Mouse (Mus musculus) lung, postnatal 36 days (tissue): Measurements from ENCODE around the gene Cux2.
A peak's percentile ranks its signal among the peaks of the same experiment; 100 is the strongest.
"Not testable (repeated sequence)": the region's sequence is repeated elsewhere in the genome, so short reads cannot be mapped to it uniquely, and the experiment has no call there.

ENCODE experiments used
- DNase-seq: peaks from one replicate; pipeline ENCODE4 v3.0.0; 2022; ENCODE audit warnings: mixed read lengths

The Cux2 gene

DNA sequence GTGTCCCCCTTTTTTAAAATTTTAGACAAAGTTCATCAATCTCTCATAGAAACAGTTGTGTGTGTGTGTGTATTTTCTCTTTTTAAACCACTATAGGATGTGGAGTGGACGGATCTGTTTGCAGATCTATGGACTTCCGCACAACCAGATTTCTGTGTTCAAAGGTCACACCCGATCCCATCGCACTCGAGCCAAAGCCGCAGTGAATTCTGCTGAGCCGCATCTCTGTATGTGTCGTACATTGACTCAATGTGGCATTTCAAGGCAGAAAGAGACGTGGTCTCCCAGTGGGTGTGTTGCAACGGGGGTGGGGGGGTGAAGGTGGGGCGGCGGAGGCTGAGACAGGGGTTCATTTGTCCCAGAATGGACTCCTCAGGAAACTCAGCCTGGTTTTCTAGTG, 191.5 kb downstream of the Cux2 start:
- DNase-seq = no peak

DNA sequence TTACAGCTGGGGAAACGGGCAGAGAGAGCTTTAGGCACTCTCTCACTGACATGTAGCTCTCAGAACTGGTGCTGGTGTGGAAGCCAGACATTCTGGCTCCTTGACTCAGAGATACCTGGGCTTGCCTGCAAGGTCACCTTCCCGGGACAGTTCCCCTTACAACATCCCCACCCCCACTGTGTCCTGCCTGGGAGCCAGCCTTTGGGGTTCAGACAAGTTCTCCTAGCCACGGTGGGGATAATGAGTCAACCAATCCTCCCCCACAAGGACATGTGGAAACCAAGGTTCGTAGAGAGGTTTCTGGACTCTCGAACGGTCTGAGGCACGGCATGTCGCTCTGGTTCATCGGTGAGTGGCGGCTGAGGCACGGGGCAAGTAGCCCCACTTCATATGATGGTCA, 193.2 kb downstream of the Cux2 start:
- no peak for DNase-seq

DNA sequence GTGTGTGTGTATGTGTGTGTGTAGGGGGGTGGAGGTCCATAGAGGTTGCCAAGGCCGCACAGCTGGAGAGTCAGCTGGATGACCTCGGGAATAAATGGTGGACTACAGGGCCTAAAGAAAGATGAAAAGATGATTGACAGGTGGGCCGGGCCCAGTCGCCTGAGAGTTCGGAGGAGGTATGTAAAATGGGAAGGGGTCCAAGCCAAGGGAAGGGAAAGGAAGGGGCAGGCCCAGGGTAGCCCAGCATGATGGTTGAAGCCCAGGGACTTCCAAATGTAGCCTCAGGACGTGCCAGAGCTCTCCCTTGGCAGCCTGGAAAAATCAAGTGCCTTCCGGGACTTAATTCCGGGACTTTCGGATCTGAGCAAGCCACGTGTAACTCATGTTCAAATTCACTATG, 195.1 kb downstream of the Cux2 start:
- no peak for DNase-seq

DNA sequence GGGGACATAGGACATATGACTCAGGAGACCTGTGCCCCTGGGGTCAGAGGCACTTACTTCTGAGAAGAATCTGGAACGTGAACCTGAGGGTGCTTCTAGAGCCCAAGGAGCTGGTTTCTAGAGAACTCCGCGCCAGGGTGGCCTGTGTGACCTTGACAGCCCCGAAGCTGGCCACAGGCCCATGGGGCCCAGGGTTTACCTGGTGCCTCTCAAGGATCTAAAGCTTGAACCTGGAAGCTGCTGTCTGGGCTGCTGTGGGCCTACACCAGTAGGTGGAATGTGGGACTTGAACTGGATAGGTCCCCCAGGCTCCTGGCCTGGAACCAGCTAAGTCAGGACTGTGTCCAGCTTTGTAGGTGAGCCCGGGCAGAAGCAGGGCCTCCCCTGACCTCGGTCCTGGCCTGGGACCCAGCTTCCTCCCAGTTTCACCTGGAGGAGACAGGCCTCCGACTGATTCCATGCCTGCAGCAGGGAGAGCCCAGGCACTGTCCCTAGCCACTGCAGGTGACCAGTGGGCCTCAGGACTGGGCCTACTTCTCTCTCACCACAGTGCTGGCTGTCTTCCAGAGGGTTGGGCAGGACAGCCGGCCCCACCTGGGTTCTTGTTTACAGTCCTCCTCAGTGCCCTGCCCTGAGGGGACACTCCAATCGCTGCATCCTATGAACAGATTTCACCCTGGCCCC, 196.4 kb downstream of the Cux2 start:
- DNase-seq = peak; percentile 95

DNA sequence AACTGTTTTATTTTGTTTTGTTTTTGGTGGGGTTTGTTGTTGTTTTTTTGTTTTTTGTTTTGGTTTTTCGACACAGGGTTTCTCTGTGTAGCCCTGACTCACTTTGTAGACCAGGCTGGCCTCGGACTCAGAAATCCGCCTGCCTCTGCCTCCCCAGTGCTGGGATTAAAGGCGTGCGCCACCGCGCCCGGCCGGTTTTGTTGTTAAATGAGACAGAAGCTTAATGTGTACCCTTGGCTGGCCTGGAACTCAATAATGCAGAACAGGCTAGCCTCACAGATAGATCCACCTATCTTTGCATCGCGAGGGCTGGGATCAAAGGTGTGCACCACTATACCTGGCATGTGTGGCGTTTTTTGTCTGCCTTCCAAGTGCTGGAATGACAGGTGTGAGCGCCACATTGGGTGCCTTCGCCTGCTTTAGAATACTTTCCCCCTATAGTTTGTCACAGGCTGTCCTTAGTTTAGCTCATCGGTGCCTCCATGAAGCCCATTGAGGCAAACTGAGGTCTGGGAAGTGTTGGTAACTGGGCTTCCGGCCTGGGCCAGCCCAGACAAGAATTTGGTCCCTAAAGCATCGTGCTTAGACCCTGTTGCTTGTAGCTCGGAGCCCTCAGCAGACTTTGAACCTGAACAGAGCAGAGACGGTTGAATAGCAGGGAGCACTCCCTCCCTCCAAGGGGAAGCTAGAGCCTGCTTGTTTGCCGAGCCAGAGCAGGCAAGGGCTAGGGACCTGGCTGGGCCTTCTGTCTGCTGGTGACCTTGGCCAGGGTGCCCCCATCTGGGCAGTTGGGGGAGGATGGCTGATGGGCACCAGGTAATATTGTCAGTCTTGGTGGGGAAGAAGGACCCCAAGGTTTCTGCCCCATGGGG, 200.2 kb downstream of the Cux2 start:
- DNase-seq = no peak

DNA sequence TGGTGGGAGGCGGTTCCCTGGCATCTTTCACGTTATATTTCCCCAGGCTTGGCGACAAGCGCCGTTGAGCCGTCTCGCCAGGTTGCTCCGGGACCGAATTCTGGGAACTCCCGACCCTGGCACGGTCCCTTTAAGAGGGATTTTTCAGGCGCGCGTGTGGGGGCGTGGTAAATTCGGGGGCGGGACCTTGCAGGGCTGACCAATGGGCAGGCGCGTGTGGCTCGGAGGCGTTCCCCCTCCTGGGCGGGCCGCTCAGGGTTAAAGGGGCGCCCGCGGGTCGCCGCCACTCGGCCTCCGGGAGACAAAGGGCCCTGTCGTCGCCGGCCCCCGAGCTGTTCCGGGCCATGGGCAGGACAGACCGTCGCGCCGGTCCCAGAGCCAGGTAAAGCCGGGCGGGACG, 201.2 kb downstream of the Cux2 start, which contains the start of gene Pheta1:
TSS of gene Pheta1 (plus strand) at position 242 of the 400 bp plus-strand sequence.
- peak; percentile 95 for DNase-seq

DNA sequence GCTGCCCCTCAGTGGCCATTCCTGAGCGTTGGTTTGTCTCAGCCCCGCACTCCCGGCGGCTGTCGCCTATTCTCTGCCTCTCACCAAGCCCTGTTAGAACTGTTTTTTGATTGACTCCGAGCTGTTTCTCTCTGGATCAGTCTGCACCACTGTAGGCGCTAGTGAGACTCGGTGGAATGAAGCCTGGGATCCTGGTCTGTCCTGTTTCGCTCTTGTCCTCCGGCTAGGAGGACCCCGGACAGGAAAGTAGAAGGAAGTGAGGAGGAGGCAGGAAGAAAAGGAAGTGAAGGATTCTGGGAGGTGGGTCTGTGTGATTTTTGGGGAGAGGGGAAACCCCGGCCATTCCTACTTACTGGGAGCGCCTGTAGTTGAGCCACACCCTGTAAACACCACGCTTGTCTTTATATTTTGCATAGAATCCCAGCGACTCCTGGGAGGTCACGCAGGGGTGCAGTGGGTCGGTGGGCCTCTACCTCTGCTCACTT, 201.8 kb downstream of the Cux2 start:
- peak; percentile 72 for DNase-seq

DNA sequence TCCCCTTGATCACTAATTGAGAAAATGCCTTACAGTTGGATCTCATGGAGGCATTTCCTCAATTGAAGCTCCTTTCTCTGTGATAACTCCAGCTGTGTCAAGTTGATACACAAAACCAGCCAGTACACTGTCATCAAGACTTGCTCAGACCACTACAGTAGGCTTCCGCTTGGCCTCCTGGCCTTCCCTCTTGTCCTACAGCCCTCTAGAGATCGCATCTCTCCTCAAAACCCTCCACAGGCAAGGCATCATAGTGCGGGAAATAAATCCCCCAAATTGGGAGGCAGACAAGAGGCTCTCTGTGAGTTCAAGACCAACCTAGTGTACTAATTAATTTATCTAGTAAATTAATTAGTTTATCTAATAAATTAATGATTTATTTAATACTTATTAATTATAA, 202.6 kb downstream of the Cux2 start:
- not testable (repeated sequence) for DNase-seq

DNA sequence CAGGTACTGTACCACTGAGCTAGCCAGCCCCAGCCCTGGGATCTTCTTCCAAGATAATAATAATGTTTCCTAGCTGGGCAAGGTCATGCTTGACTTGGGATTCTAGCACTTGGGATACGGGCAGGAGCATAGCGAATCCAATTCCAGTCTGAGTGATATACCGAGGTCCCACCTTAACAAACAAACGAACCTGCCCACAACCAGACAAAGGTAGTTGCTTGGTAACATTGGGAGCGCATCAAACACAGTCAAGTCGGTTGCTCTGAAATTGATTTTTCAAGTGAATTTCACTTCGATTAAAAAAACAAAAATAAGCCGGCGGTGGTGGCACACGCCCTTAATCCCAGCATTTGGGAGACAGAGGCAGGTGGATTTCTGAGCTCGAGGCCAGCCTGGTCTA, 203.6 kb downstream of the Cux2 start:
- DNase-seq = no peak

DNA sequence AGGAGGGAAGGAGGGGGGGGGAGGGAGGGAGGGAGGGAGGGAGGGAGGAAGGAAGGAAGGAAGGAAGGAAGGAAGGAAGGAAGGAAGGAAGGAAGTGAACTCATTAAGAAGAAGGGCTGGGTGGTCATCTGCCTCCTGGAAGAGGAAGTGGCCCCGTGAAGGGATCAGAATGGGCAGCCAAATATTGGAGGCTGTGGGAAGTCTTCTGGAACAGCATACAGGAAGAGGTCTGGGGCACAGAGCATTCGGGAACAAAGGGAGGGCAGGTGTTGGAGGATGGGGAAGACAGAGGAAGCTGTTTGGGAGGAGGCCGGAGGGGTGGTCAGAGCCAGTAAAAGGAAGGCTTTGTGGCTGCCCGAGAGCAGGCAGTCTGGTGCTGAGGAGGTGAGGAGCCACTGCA, 204.5 kb downstream of the Cux2 start:
- DNase-seq = no peak

DNA sequence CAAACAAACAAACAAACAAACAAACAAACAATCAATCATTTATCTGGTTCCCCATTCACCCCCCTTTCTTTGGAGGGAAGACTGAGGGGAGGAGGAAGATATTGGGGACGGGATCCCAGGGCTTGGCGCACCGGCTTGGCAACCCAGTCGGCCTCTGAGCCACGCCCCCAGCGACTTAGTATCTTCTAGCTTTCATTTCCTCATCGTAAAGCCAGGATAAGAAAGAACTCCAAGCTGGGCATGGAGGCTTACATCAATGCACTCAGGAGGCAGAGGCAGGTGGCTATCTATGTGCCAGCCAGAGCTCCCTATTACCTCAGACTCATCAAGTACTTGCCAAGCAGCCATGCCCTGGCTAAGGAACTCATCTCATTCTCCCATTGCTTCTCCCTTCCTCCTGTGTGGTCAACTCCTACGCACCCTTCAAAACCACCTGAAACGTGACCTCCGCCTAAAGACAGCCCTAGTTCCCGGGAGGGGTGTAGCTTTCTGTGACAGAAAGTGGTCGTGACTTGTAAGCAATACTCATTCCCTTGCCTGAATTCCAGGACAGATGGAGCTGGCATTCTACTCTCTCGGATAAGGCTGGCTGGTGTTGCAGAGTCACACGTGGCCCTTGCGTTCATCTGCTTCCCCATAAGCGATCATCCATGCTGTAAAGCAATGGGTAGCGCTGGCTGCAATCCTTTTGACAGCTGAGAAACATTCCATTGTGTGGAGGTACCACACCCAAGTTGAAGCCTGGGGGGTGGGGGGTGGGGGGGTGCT, 206.6 kb downstream of the Cux2 start:
- DNase-seq = peak; percentile 70

DNA sequence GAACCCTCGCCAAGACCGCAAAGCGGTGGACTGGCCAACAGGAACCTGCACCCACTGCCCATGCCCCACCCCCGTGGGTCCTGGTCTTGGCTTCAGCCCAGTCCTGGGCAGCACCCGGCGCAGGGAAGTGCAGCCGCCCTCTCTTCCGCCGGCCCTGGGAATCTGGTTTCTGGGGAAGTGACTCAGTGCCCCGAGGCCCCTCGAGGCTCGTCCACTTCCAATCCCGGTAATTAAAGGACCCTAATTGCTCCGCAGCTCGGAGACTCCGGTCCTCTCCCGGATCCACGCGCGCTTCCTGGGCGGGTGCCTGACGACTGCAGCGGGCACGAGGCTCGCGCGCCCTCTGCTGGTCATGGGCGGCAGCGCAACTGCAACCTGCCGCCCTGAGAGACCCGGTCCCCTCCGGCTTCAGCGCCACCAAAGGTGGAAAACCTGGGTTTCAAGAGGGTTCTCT, 207.2 kb downstream of the Cux2 start:
- peak; percentile 89 for DNase-seq

DNA sequence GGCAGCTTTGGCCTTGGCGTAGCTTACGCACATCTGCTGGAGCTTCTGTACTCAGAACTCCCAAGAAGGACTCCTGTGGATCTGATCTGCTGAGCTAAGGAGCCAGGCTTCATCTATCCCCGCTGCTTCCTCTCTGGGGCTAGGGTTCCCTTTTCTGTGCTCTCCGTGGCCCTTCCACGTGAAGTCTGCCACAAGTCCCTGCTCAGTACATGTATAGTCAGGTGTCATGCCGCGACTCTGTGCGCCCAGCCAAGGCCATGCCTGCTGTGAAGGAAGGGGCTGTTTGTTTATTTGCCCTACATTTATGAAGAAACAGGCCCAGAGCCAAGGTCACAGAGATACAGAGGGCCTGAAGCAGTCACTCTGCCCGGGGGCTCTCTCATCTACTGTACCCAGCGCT, 207.9 kb downstream of the Cux2 start:
- no peak for DNase-seq

DNA sequence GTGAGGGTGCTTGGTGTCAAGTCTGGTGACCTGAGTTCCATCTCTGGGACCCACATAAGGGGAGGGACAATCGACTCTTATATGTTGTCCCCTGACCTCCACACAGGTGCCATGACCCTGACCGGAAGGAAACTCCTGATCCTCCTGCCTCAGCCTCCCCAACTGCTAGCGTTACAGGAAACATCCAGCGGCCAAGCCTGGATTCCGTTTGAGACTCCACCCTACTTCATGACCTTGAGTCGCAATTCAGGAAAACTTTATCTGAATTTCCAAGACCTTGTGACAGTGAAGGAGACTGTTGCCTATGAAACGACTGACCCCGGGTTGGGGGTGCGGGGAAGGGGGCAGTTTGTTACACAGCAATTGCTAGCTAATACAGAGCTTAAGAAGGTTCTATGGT, 208.4 kb downstream of the Cux2 start:
- DNase-seq = no peak

DNA sequence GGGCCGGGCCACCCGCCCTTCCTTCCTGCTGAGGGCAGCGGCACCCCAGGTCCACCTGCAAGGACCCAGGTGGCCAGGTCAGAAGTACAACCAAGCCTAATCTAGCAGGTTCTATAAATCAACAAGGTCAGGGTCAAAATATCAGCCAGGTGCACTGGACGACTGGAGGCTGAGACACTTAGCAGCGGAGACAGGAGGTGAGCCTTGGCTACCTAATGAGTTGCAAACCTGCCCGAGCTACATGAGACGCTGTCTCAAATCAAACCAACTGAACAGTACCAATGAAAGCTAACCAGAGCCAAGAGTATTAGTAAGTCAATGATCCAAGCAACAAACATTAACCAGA, 210.8 kb downstream of the Cux2 start:
- no peak for DNase-seq

DNA sequence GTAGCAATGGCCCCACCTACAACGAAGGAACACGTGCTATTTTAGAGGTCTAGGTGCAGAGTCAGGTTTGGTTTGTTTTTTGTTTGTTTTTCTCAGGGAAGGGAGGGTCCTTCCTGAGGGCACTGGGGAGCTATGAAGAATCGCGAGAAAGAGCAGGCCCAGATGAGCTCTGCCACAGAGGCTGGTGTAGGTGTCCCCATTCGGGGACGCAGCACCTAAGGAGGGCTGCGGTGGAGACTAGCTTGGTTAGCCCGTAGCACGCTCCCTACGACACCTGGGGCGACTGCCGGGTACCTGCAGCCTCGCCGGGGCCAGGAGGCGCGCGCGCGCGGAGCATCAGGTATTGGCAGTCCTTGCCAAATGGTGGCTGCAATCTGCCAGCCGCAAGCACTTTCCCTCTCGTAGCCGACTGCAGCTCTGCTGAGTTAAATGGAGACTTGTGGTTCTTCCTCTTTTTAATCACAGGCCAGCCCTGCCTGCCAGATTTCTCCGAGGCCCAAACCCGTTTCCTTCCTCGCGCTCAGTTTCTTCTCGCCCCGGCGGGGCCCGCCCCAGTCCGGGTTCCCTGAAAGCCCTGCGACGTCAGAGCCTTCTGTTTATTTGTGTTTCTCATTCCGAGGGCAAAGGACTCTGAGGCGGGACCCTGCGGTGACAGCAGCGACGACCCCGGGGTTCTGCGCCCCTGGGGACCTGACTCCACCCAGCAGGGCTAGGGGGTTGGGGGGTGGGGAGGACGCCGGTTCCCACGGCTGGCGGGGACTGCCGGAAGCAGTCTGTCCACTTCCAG, 211.4 kb downstream of the Cux2 start:
- DNase-seq = peak; percentile 85

DNA sequence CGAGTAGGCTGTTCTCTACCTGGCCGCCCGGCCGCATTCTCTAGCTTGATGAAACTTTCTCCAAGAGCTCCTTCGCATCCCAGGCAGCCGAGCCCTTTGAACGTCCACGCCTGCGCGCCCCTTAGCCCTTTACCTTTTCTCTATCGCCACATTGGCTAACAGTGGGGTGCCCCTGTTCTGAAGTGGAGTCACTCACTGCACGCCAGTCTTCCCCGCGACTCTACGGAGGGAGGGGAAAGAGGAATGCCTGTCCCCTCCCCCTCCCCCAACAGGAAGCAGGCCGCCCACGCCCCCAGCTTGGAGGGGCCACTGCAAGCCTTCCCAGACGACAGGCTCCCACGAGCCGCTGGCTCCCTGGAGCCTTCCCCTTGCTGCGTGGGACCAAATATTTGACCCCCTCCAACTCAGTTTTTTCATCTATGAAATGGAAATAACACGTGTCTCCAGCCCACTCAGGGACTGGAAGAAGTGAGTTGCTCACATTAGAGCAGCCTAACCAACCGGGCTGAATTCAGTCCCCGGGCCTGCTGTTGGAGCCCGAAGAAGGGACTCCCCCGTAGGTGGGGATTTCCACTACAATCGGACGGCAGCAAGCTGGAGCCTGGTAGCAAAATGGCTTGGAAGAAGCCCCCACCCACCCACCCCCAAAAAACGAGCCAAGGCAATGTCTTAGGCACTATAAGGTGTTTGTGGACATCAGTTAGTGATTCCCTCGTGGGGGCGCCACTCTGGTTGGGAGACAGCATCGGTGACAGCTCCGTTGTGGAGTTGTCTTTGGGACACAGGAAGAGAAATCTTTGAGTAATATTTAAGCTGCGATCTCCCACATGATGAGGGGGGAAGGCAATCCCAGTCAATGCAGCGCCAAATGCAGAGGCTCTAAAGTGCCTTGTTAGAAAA, 212.2 kb downstream of the Cux2 start, which contains the start of gene Sh2b3:
TSS of gene Sh2b3 (minus strand) at position 206 of the 900 bp plus-strand sequence.
- peak; percentile 72 for DNase-seq

DNA sequence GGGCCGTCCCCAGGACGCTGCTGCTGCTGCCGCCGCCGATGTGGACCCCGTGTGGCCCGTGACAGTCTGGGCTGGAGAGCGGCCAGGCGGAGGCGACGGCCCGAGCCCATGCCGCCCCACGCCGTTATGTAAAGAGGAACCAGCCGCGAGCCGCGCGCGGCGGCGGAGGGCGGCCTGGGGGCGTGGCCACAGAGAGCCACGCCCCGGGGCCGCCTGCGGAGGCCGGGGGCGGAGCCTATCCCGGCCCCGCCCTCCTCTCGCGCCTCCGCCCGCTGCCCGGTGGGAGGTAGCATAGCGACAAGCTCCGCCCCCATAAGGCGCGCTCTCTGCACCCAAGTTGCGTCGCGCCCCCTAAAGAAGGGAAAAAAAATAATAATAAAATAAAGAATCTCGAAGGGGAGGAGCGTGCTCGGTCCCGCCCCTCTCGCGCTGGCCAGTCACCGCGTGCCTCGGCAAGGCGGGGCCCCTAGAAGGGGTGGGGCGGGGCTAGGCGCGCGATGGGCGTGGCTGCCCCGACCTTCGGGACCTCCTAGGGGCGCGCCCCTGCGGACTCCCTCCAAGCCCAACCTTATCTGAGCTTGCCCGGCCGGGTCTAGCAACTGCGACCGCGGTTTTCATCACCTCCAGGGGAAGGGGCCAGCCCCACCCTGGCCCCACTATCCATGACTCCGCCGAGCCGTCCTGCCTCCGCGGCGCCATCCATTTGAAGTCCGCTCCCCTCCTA, 213.0 kb downstream of the Cux2 start:
- DNase-seq = peak; percentile 96

DNA sequence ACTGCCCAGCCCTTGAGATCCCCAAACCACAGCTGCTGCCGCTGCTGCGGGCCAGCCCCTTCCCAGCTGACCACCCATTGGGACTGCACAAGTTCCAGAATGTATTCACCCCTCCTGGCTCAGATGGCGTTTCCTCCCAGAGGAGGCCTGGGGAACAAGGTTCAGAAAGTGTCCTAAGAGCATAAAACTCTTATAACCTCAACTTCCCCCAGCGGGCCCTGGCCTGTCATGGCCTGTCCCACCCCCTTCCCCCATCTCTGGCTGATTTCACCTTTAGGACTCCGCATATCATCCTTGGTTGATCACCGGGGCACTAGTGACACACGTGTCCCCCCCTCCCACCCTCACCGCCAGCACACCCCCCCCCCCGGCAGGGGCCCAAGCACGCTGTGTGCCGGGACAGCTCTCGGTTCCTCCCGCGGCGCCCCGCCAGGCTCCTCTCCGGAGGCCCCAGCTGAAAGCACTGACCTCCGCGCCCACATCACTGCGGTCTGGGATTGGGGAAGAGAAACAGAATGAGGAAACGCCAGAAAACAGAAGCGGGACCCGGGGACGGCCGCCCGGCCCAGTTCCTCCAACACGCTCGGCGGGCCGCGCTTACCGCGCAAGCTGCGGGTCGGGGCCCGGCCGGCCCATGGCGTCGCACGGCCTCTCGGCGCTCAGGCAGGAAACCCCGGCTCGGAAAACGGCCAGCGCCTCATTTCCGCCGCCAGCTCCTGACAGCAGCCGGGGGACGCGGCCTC, 213.8 kb downstream of the Cux2 start:
- peak; percentile 79 for DNase-seq
